Mouse (Mus musculus): Measurements from ENCODE around the gene Sdk1. TPM values are rescaled to one million over a fixed set of nuclear protein-coding genes. Genes with fewer than 3 reads are reported as not detected.

The Sdk1 gene
- polyA plus RNA-seq, 1 experiment = not detected

DNA sequence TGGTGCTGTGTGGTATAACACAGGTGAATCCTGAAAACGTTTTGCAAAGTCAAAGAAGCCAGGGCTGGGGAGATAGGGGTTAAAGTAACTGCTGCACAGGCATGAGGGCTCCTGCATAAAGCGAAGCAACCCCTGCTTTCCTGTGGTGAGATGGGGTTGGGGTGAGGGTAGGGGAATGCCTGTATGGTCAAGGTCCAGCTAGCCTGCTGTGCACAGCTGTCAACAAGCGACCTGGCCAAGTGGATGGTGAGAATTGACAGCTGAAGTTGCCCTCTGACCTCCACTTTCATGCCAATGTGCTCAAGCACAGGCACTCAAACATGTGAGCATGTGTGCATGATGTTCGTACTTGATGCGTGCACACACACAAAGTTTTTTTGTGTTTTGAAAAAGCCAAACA is 639.4 kb downstream of the Sdk1 start:
- Histone ChIP-seq H3K9me3 (peaks cover 37% of the 10 kb centered on the region), H3K36me3 (replicated peaks; ENCODE audit: low read length) (no peaks in the 10 kb centered on the region), H3K27me3 (replicated peaks) (no peaks in the 10 kb centered on the region), H3K4me1 (no peaks in the 10 kb centered on the region), H3K4me3 (replicated peaks) (peak overlapping the region; percentile 23)
- no peak for TF ChIP-seq GATA1 (IDR thresholded peaks at IDR 0.05; ENCODE audit: borderline replicate concordance, low read length)
- TF ChIP-seq FLI1 (IDR thresholded peaks at IDR 0.05; ENCODE audit: low read length) = no peak

DNA sequence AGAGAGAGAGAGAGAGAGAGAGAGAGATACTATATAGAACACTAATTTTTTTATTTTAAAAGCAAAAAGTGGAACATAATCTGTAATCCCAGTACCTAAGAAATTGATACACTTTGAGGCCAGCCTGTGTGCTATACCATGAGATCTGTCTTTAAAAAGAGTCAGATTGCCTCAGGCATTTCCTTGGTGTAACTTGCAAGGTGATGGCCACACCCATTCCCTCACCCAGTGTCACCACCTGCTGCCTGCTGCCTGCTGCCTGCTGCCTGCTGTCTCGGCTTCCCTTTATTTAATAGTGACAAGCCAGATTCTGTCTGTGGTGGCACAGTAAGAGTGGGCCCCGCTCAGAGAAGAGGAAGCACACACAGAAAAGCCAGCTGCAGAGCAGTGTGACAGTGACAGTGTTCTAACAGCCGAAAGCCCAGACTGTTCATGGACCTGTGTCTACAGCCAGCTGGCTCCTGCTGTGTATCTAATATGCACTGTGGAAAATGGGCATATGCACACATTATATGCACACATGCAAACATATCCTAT is 642.9 kb downstream of the Sdk1 start:
- no peak for TF ChIP-seq GATA1 (IDR thresholded peaks at IDR 0.05; ENCODE audit: borderline replicate concordance, low read length)
- no peak for TF ChIP-seq FLI1 (IDR thresholded peaks at IDR 0.05; ENCODE audit: low read length)
- H3K4me3 ChIP-seq (replicated peaks) = no peak overlapping the region
- no peaks in the 10 kb centered on the region for H3K36me3 ChIP-seq (replicated peaks; ENCODE audit: low read length)
- peaks cover 26% of the 10 kb centered on the region for H3K9me3 ChIP-seq
- no peaks in the 10 kb centered on the region for H3K4me1 ChIP-seq
- no peaks in the 10 kb centered on the region for H3K27me3 ChIP-seq (replicated peaks)

DNA sequence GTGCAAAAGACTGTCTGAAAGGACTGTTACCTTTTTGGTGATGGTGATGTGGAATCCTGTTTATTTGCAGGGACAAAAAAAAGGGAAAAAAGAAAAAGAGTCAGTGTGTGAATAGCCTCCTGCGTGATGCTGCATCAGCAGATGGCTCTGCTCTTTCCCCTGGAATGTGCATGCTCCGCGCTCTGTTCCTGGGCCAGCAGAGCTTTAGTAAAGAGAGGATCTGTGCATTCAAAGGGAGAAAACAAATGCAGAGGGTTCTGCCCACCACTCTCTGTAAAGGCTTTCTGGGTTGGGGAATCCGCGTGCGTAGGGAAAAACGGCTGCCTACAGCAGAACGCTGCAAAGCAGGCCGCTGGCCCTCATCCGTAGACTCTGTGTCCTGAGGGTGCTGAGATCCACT is 644.7 kb downstream of the Sdk1 start:
- TF ChIP-seq FLI1 (IDR thresholded peaks at IDR 0.05; ENCODE audit: low read length) = no peak
- no peak for TF ChIP-seq GATA1 (IDR thresholded peaks at IDR 0.05; ENCODE audit: borderline replicate concordance, low read length)
- H3K36me3 ChIP-seq (replicated peaks; ENCODE audit: low read length) = no peaks in the 10 kb centered on the region
- no peaks in the 10 kb centered on the region for H3K4me1 ChIP-seq
- no peak overlapping the region for H3K4me3 ChIP-seq (replicated peaks)
- peaks cover 32% of the 10 kb centered on the region for H3K9me3 ChIP-seq
- H3K27me3 ChIP-seq (replicated peaks) = no peaks in the 10 kb centered on the region

DNA sequence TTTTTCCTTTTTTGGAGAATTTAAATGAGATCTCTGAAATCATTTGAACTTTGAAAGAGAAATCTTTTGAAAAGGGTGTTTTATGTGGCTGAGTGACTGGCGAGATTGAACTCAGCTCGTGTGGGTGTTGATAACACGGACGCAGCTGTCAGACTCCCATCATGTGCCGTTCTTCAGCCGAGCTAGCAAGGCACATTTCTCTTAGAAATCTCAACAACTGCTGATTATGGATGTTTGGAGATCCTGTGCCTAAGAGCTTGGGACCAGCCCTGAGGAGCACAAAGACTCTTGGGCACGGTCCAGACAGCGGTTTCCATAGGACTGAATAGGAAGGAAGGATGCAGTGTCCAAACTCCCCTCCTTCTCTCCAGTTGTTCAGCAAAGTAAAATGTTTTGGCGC is 648.5 kb downstream of the Sdk1 start:
- Histone ChIP-seq H3K4me3 (replicated peaks) (no peak overlapping the region), H3K9me3 (peaks cover 33% of the 10 kb centered on the region), H3K36me3 (replicated peaks; ENCODE audit: low read length) (no peaks in the 10 kb centered on the region), H3K27me3 (replicated peaks) (no peaks in the 10 kb centered on the region), H3K4me1 (no peaks in the 10 kb centered on the region)
- TF ChIP-seq GATA1 (IDR thresholded peaks at IDR 0.05; ENCODE audit: borderline replicate concordance, low read length) (no peak), FLI1 (IDR thresholded peaks at IDR 0.05; ENCODE audit: low read length) (no peak)

DNA sequence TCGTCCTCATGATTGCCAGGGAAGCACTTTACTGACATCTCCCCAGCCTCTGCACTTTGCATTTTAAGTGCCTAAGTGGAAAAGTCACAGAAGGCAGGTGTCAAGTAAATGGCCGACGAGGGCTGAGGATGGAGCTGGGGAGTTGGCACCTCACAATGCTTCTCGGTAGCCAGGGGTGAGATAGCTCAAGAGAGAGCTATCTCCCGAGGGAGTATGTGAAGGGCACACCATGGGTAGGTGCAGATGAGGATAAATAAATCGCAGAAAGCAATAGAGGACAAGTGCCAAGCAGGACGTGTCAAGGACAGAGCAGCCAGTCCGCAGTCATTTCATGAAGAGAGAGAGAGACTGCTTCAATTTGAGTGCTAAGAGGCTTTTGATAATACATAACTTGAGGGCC is 655.1 kb downstream of the Sdk1 start:
- H3K27me3 ChIP-seq (replicated peaks) = no peaks in the 10 kb centered on the region
- H3K9me3 ChIP-seq = peaks cover 46% of the 10 kb centered on the region
- H3K36me3 ChIP-seq (replicated peaks; ENCODE audit: low read length) = no peaks in the 10 kb centered on the region
- H3K4me1 ChIP-seq = no peaks in the 10 kb centered on the region
- TF ChIP-seq FLI1 (IDR thresholded peaks at IDR 0.05; ENCODE audit: low read length) (no peak), GATA1 (IDR thresholded peaks at IDR 0.05; ENCODE audit: borderline replicate concordance, low read length) (no peak)
- no peak overlapping the region for H3K4me3 ChIP-seq (replicated peaks)

DNA sequence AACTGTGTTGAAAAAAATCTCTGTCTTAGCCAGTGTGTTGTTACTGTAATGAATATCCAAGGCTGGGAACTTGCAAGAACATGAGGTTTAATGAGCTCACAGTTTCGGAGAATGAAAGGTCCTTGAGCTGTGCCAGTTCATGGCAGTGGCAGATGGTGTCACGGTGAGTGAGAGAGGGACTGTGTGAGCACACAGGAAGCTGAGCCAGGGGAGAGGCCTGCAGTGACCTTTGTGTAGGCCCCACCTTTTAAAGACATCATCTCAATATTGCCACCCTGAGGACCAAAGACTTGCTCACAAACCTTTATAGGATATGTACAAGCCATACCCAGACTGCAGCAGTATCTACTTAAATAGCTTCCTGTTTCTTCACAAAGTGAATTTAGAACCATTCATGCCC is 656.2 kb downstream of the Sdk1 start:
- Histone ChIP-seq H3K9me3 (peaks cover 43% of the 10 kb centered on the region), H3K36me3 (replicated peaks; ENCODE audit: low read length) (no peaks in the 10 kb centered on the region), H3K4me3 (replicated peaks) (no peak overlapping the region), H3K27me3 (replicated peaks) (no peaks in the 10 kb centered on the region), H3K4me1 (no peaks in the 10 kb centered on the region)
- TF ChIP-seq FLI1 (IDR thresholded peaks at IDR 0.05; ENCODE audit: low read length) (no peak), GATA1 (IDR thresholded peaks at IDR 0.05; ENCODE audit: borderline replicate concordance, low read length) (no peak)

DNA sequence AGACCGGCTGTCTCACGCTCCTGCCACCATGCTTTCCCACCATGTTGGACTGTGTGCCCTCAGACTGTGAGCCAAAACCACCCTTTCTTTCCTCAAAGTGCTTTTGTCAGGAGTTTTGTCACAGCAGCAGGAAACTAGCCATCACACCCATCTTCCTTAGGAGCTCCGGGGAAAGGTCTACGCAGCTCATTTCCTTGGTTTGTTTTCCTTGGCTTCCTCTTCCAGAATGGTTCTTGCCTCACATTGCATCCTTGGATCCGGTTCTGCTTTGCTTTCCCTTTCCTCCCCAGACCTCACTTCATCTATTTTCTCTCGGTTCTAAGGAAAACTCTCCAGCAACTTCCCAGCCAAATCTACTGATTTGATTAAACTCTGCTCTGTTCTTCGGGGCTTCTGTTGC is 658.5 kb downstream of the Sdk1 start:
- H3K4me3 ChIP-seq (replicated peaks) = peak overlapping the region; percentile 6
- no peaks in the 10 kb centered on the region for H3K27me3 ChIP-seq (replicated peaks)
- TF ChIP-seq FLI1 (IDR thresholded peaks at IDR 0.05; ENCODE audit: low read length) (no peak), GATA1 (IDR thresholded peaks at IDR 0.05; ENCODE audit: borderline replicate concordance, low read length) (no peak)
- H3K9me3 ChIP-seq = peaks cover 42% of the 10 kb centered on the region
- no peaks in the 10 kb centered on the region for H3K4me1 ChIP-seq
- H3K36me3 ChIP-seq (replicated peaks; ENCODE audit: low read length) = no peaks in the 10 kb centered on the region

DNA sequence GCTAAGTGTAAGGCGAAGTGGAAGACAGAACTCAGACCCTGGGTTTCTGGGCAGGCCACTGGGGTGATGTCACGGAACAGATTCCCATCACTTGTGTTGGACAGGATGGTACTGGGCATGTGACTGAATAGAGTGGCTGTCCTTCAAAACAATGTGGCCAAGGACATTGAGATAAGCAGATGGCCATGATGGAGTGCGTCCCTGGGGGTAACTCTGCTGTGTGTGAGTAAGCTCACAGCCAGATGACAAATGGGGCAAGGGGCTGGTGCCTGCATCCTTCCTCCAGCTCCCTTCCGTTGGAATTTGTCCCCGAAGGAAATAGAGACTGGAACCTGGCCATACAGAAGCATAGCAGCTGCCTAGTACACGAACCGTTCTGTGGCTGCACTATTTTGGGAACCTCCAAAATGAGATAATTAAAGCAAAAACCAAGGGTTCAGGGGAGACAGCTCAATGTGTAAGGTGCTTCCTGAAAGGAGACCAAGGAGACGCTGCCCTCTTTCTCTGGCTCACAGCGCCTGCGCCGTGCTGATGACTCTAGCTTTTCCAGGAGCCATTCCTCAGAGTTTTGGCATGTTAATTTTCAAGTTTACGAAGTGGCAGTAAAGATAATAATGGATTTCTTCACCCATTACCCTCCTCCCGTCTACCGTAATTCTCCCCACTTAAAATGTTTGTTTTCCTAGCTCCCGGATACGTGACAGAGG is 661.4 kb downstream of the Sdk1 start:
- H3K4me3 ChIP-seq (replicated peaks) = peak overlapping the region; percentile 20
- H3K27me3 ChIP-seq (replicated peaks) = no peaks in the 10 kb centered on the region
- H3K9me3 ChIP-seq = peaks cover 27% of the 10 kb centered on the region
- no peaks in the 10 kb centered on the region for H3K4me1 ChIP-seq
- no peaks in the 10 kb centered on the region for H3K36me3 ChIP-seq (replicated peaks; ENCODE audit: low read length)
- TF ChIP-seq GATA1 (IDR thresholded peaks at IDR 0.05; ENCODE audit: borderline replicate concordance, low read length) (no peak), FLI1 (IDR thresholded peaks at IDR 0.05; ENCODE audit: low read length) (no peak)

DNA sequence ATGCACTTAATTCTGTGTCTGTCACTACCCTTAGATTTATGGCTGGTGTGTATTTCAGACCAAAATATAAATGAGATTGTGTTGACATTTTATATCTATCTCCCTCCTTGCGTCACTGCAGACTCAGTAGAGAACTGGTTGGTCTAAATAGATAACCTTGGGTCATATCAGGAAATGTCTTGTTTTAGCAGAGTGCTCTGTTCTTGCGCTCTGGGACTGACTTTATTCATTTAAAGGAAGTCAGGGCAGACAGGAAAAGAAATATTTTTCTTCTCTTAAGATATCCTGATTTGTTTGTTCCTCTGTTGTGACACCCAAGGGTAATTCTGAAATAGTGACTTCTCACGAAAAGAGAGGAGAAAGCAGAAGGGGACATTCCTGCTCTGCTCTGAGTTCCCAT is 669.2 kb downstream of the Sdk1 start:
- Histone ChIP-seq H3K27me3 (replicated peaks) (no peaks in the 10 kb centered on the region), H3K9me3 (peaks cover 32% of the 10 kb centered on the region), H3K36me3 (replicated peaks; ENCODE audit: low read length) (no peaks in the 10 kb centered on the region), H3K4me3 (replicated peaks) (no peak overlapping the region), H3K4me1 (no peaks in the 10 kb centered on the region)
- TF ChIP-seq FLI1 (IDR thresholded peaks at IDR 0.05; ENCODE audit: low read length) = no peak
- TF ChIP-seq GATA1 (IDR thresholded peaks at IDR 0.05; ENCODE audit: borderline replicate concordance, low read length) = no peak

DNA sequence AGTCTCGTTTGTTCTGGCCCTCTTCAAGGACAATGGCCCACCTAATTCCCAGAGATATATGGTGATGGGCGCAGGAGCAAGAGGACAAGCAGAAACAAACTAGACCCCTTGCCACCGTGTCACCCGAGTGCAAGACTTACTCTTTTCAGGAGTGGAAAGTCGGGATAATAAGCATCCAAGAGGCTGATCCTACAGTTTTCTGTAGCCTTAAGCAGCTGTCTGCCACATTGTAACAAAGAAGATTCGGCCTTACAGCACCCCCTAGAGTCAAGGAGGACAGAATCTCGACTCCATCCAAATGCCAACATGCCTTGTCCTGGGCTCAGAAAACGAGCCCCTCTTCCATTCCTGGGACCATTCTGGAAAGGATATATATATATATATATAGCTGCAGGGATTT is 669.6 kb downstream of the Sdk1 start:
- H3K4me1 ChIP-seq = no peaks in the 10 kb centered on the region
- H3K9me3 ChIP-seq = peaks cover 33% of the 10 kb centered on the region
- TF ChIP-seq FLI1 (IDR thresholded peaks at IDR 0.05; ENCODE audit: low read length) (no peak), GATA1 (IDR thresholded peaks at IDR 0.05; ENCODE audit: borderline replicate concordance, low read length) (no peak)
- no peak overlapping the region for H3K4me3 ChIP-seq (replicated peaks)
- no peaks in the 10 kb centered on the region for H3K36me3 ChIP-seq (replicated peaks; ENCODE audit: low read length)
- no peaks in the 10 kb centered on the region for H3K27me3 ChIP-seq (replicated peaks)

Data from megakaryocyte, embryonic 14.5 days (primary cell).